Mouse (Mus musculus) olfactory bulb, adult 2 months (tissue): ENCODE results near the gene Gpr19. TPM values are rescaled to one million over a fixed set of nuclear protein-coding genes. Genes with fewer than 3 reads are reported as not detected.

ENCODE experiments used
- H3K27ac ChIP-seq: fragments of 200-500 bp; 2 replicates; pipeline ENCODE4 v1.5.1; 2012; ENCODE audit warnings: low read depth, low read length; ENCODE audit not compliant: insufficient read depth
- H3K4me1 ChIP-seq: fragments of 200-500 bp; 2 replicates; pipeline ENCODE4 v1.6.1; 2012; ENCODE audit warnings: low read length; ENCODE audit not compliant: control insufficient read depth, insufficient read depth
- H3K4me3 ChIP-seq: fragments of 200-500 bp; 2 replicates; pipeline ENCODE4 v1.5.1; 2012; ENCODE audit warnings: mild to moderate bottlenecking, low read depth, low read length, moderate library complexity; ENCODE audit not compliant: insufficient read depth
- CTCF ChIP-seq: fragments of 200-500 bp; IDR thresholded peaks from 2 replicates; pipeline ENCODE4 v1.5.1; 2012; ENCODE audit warnings: low read depth, mild to moderate bottlenecking, low read length, moderate library complexity; ENCODE audit not compliant: insufficient read depth
- POLR2A ChIP-seq: fragments of 200-500 bp; IDR thresholded peaks from 2 replicates; pipeline ENCODE4 v1.6.1; 2012; ENCODE audit warnings: mild to moderate bottlenecking, low read depth, low read length, moderate library complexity; ENCODE audit not compliant: insufficient read depth
- WGBS: fragments of 180-500 bp; shearing (Covaris S2); methylation state at CpG from one replicate; pipeline ENCODE4 v1.1.7; 2018; 5-methylcytosine and 5-hydroxymethylcytosine counted together
- polyA plus RNA-seq: library from polyadenylated mRNA; stranded (reverse); fragments of >200 nt; gene quantifications from 2 replicates; pipeline ENCODE4 v1.2.4, GENCODE M21; 2012; ENCODE audit warnings: low replicate concordance; ENCODE audit not compliant: missing spikeins, insufficient read depth, insufficient read length

Gpr19 gene
- polyA plus RNA-seq, 1 experiment, result not detected

- TF ChIP-seq CTCF (no peak), POLR2A (no peak)
- peaks cover 4% of the 10 kb centered on the region; the same call in 1 of the 2 replicates for H3K4me1 ChIP-seq
- no peak overlapping the region for H3K27ac ChIP-seq
- no peak overlapping the region for H3K4me3 ChIP-seq
- 59% methylated on average over 12 of the region's 12 CpGs for WGBS
Measured at GRCm38 (mm10) chr6:134932486-134933206, 34.3 kb upstream of the Gpr19 start.

- Histone ChIP-seq H3K4me3 (no peak overlapping the region), H3K4me1 (peaks cover 13% of the 10 kb centered on the region), H3K27ac (no peak overlapping the region)
- TF ChIP-seq CTCF, result no peak
- no peak for TF ChIP-seq POLR2A
- 67% methylated on average over 3 of the region's 3 CpGs for WGBS
Measured at GRCm38 (mm10) chr6:134931146-134931545, 32.8 kb upstream of the Gpr19 start.

GRCm38 (mm10) chr6:134930383-134930782 is 32.0 kb upstream of the Gpr19 start:
- no peak overlapping the region for H3K27ac ChIP-seq
- H3K4me3 ChIP-seq, result no peak overlapping the region
- TF ChIP-seq POLR2A (no peak), CTCF (no peak)
- peaks cover 13% of the 10 kb centered on the region for H3K4me1 ChIP-seq
- 60% methylated on average over 7 of the region's 7 CpGs for WGBS

- WGBS, result 47% methylated on average over 4 of the region's 4 CpGs
- Histone ChIP-seq H3K4me1 (peaks cover 13% of the 10 kb centered on the region), H3K4me3 (no peak overlapping the region), H3K27ac (no peak overlapping the region)
- TF ChIP-seq POLR2A, result no peak
- TF ChIP-seq CTCF, result no peak
Measured at GRCm38 (mm10) chr6:134929926-134930325, 31.5 kb upstream of the Gpr19 start.

- peak overlapping the region; percentile 45 for H3K4me3 ChIP-seq
- H3K27ac ChIP-seq, result no peak overlapping the region
- peaks cover 13% of the 10 kb centered on the region for H3K4me1 ChIP-seq
- TF ChIP-seq CTCF (no peak), POLR2A (no peak)
- 5% methylated on average over 15 of the region's 15 CpGs for WGBS
Measured at GRCm38 (mm10) chr6:134928889-134929310, 30.5 kb upstream of the Gpr19 start.

- TF ChIP-seq CTCF (no peak), POLR2A (peak; percentile 36; the same call in 1 of the 2 replicates)
- WGBS, result under 1% methylated on average over 63 of the region's 63 CpGs
Measured at GRCm38 (mm10) chr6:134928096-134928888, 29.9 kb upstream of the Gpr19 start.

GRCm38 (mm10) chr6:134927595-134928095 is 29.3 kb upstream of the Gpr19 start:
- peaks cover 11% of the 10 kb centered on the region for H3K4me1 ChIP-seq
- 2% methylated on average over 13 of the region's 13 CpGs for WGBS
- TF ChIP-seq CTCF (no peak), POLR2A (no peak)
- H3K27ac ChIP-seq, result peak overlapping the region; percentile 13; the same call in 1 of the 2 replicates
- H3K4me3 ChIP-seq, result peak overlapping the region; percentile 61

More at GRCm38 (mm10) chr6:134928096-134928888, 29.9 kb upstream of the Gpr19 start:
- Histone ChIP-seq H3K4me3 (peak overlapping the region; percentile 61), H3K27ac (peak overlapping the region; percentile 13), H3K4me1 (peaks cover 13% of the 10 kb centered on the region)

GRCm38 (mm10) chr6:134926803-134927594 is 28.6 kb upstream of the Gpr19 start:
- 0 out of 2 replicates have a peak overlapping the region, but pooled peaks have one; percentile 13 for H3K27ac ChIP-seq
- peaks cover 11% of the 10 kb centered on the region for H3K4me1 ChIP-seq
- H3K4me3 ChIP-seq, result peak overlapping the region; percentile 59
- WGBS, result under 1% methylated on average over 63 of the region's 63 CpGs
- TF ChIP-seq POLR2A (no peak), CTCF (no peak)

GRCm38 (mm10) chr6:134926338-134926705 is 27.9 kb upstream of the Gpr19 start:
- TF ChIP-seq POLR2A (no peak), CTCF (no peak)
- Histone ChIP-seq H3K27ac (no peak overlapping the region), H3K4me1 (peaks cover 11% of the 10 kb centered on the region), H3K4me3 (peak overlapping the region; percentile 59)
- 49% methylated on average over 3 of the region's 3 CpGs for WGBS
